Mouse (Mus musculus): Measurements from ENCODE around the gene Fam174b.

Gene Fam174b

GRCm38 (mm10) chr7:73811439-73811838 lies 71.3 kb downstream of the Fam174b start:
- in situ Hi-C loops (cut with MboI; ENCODE audit: low sequenced_read_pairs), result no loop called here

GRCm38 (mm10) chr7:73812176-73812575 lies 72.1 kb downstream of the Fam174b start:
- in situ Hi-C loops (cut with MboI; ENCODE audit: low sequenced_read_pairs), result no loop called here

DNA sequence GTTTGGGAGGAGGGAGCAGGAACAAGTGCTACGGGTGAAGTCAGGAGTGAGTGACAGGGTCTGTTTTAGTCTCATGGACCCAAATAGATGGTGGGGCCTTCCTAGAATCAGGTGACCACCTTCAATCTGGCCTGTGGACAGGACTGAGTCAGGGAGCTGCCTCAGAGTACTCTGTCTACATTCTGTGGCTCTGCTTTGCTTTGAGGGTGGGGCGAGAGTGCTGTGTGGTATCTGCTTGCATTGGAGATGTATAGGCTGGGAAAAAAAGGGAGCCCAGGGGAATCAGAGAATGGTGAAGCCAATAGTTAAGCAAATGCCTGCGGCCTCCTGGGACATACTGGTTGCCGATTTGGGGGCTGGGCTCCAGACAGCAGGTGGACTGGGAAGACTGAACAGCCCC lies 73.8 kb downstream of the Fam174b start:
- in situ Hi-C loops (cut with MboI; ENCODE audit: low sequenced_read_pairs), result no loop called here

DNA sequence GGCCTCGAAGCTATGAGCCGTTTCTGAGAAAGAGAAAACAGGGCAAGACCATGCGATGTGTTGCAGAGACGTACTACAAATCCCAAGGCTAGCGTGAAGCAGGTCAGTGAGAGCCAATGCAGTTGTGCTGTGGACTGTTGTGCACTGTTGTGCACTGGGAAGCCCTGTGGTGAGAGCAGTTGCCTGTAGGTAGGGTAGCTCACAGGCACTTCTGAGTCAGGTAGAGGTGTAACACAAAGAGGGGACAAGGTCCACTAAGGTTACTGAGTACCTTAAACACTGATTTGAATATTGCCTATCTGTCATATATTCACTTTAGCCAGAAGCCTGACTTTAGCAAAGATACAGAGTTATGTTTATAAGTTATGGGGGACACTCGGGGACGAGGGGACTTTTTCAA lies 74.4 kb downstream of the Fam174b start:
- in situ Hi-C loops (cut with MboI; ENCODE audit: low sequenced_read_pairs), result no loop called here

- in situ Hi-C loops (cut with MboI; ENCODE audit: low sequenced_read_pairs), result no loop called here
Observed at GRCm38 (mm10) chr7:73816255-73816996, 76.3 kb downstream of the Fam174b start.

DNA sequence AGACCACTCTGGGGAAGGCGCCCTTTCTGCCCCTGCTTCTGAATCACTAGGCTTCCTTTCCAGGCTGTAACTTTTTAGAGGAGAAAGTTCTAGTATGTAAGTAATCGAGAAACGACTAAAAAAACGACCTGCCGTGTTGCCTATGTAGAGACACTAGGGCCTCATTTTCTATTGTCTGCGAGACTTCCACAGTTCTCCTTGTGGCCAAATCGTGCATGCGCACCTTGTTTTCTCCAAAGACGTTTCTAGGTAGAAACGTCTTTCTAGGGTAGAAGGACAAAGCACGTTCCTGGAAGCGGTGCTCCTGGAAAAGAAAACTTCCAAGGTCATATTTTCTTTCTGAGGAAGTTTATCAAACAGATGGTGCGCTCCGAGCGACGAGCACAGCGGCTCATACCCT lies 79.3 kb downstream of the Fam174b start:
- in situ Hi-C loops (cut with MboI; ENCODE audit: low sequenced_read_pairs), result no loop called here
